Mouse (Mus musculus): ENCODE data around the gene Pten. TPM values are rescaled to one million over a fixed set of nuclear protein-coding genes. Genes with fewer than 3 reads are reported as not detected.

The Pten gene
- polyA plus RNA-seq, 1 experiment from 2014 or later, result 6.8 TPM

DNA sequence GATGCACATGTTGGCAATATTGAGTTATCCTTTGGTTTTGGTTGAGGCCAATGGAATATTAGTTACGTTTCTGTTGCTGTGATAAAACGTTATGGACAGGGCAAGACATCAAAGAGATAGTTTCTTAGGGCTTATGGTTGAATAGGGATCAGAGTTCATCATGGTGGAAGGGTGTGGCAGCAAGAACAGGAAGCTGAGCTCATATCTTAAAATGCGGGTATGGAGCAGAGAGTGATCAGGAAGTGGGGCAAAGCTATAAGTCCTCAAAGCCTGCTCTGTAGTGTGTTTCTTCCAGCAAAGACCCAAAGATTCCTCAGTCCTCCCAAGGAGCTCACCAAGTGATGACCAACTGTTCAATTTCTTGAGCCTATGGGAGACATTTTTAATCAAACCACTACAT, 90.7 kb downstream of the Pten start:
- Histone ChIP-seq H3K27ac (replicated peaks) (no peak overlapping the region), H3K4me1 (peaks cover 11% of the 10 kb centered on the region), H3K27me3 (ENCODE audit: low read depth, poor library complexity, severe bottlenecking) (no peaks in the 10 kb centered on the region), H3K9me3 (replicated peaks) (no peaks in the 10 kb centered on the region), H3K4me3 (no peak overlapping the region), H3K36me3 (no peaks in the 10 kb centered on the region)
- no peak for DNase-seq (ENCODE audit: low spot score)
- WGBS, result 85% methylated on average over 3 of the region's 3 CpGs

DNA sequence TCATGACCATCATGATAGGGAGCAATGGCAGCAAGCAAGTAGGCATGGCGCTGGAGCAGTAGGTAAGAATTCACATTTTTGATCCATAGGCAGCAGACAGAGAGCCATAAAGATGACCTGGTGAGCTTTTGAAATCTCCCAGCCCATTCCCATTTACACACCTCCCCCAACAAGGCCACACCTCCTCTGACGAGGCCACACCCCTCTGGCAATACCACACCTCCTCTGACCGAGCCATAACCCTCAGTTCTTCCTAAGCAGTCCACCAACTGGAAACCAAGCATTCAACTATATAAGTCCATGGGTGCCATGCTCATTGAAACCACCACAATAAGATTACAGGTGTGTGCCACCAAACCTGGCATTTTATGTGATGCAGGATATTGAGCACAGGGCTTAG, 95.0 kb downstream of the Pten start:
- Histone ChIP-seq H3K4me3 (no peak overlapping the region), H3K4me1 (peaks cover 8% of the 10 kb centered on the region), H3K36me3 (no peaks in the 10 kb centered on the region), H3K9me3 (replicated peaks) (no peaks in the 10 kb centered on the region), H3K27ac (replicated peaks) (no peak overlapping the region), H3K27me3 (ENCODE audit: low read depth, poor library complexity, severe bottlenecking) (no peaks in the 10 kb centered on the region)
- 83% methylated on average over 3 of the region's 3 CpGs for WGBS
- DNase-seq (ENCODE audit: low spot score), result no peak

DNA sequence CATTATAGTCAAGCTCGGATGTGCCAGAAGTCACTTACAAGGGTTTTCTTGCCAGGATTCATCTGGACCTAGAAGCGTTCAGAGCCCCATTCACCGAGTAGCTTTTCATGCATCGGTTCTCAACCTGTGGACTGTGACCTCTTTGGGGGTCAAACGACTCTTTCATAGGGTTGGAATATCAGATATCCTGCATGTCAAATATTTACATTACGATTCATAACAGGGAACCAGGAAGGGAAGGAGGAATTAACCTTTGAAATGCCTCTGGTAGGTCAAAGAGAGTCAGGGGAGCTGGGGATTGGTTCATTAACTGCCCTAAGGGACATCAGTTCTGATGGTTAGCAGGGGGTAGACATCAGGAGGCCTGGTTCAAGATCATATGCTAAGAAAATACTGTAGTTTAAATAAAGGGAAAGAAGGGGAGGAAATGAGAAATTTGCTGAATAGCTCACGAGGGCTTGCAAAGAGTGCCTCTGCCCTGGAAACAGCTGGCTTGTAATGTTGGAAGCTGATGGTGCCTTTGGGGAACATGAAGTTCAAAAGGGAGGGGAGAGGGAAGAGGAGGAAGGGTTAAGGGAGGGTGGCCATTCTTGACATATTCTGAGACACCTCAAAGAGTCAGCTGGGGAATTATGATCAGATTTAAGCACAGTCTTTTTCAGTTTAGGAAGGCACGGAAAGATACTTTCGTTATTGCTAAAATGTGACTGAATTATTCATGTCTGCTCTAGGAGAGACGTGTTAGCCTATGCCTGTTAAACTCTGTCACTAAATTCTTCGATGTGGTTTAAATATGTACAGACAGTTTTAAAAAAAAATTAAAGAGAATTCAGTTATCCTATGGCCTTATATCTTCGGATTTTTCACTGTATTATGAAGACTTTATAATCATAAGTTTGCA, 104.6 kb downstream of the Pten start:
- Histone ChIP-seq H3K9me3 (replicated peaks) (no peaks in the 10 kb centered on the region), H3K27ac (replicated peaks) (no peak overlapping the region), H3K4me3 (no peak overlapping the region), H3K27me3 (ENCODE audit: low read depth, poor library complexity, severe bottlenecking) (peaks cover 26% of the 10 kb centered on the region), H3K4me1 (peaks cover 6% of the 10 kb centered on the region), H3K36me3 (no peaks in the 10 kb centered on the region)
- no peak for DNase-seq (ENCODE audit: low spot score)
- 84% methylated on average over 12 of the region's 12 CpGs for WGBS

DNA sequence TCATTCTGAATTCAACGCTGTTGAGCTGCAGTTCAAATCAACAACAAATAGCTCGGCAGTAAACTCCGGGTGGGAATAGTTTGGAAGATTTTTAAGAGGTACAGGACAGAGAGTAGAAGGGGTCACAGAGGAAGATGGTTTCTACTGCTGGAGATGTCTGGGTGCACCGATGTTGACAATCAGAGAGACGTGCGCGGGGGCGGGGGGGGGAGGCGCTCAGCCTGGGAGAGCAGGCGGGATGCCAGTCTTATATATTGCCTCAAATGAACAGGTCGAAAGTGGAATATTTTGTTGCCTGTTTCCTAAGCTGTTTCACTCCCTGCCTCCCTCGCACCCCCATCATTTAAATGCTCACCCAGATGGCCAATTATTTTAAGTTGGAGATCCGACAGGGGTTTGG, 109.5 kb downstream of the Pten start:
- H3K27me3 ChIP-seq (ENCODE audit: low read depth, poor library complexity, severe bottlenecking), result peaks cover 38% of the 10 kb centered on the region
- DNase-seq (ENCODE audit: low spot score), result peak; percentile 20
- H3K27ac ChIP-seq (replicated peaks), result peak overlapping the region; percentile 65; the same call in 1 of the 2 replicates
- H3K4me1 ChIP-seq, result peaks cover 22% of the 10 kb centered on the region
- 4% methylated on average over 13 of the region's 13 CpGs for WGBS
- H3K4me3 ChIP-seq, result peak overlapping the region; percentile 49
- no peaks in the 10 kb centered on the region for H3K9me3 ChIP-seq (replicated peaks)
- no peaks in the 10 kb centered on the region for H3K36me3 ChIP-seq

DNA sequence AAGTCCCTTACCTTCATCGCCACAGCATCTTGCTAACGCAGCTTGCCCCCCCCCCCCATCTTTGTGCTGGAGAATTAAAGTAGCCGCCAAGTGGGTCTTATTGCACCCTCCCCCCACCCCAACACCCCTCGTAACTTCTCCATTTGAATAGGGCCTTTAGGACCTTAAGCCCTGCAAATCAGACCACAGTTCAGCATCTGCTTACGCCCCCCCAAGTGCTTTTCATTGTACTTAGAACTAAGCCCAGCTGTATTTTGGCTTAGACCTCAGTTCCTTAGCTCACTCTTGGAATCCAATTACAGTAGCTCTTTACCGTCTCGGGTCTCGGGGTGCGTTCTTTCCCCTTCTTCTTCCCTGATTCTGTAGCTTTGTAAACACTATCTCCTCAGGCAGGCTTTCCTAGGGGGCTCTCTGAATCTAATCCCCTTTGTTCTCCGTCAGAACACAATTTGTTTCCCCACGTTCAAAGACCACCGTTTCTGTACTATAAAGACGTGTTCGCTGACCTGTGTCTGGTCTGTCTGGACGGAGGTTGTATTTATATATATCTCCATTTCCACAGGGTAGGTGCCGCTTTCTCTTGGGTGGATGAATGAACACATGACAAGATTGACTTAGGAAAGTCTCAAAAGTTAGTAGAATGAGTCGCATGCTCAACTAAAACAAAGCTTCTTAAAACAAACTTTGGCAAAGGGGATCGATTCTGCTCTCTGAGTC, 110.0 kb downstream of the Pten start:
- Histone ChIP-seq H3K4me3 (peak overlapping the region; percentile 49), H3K4me1 (peaks cover 22% of the 10 kb centered on the region), H3K27me3 (ENCODE audit: low read depth, poor library complexity, severe bottlenecking) (peaks cover 38% of the 10 kb centered on the region), H3K9me3 (replicated peaks) (no peaks in the 10 kb centered on the region), H3K27ac (replicated peaks) (peak overlapping the region; percentile 65), H3K36me3 (no peaks in the 10 kb centered on the region)
- 1% methylated on average over 18 of the region's 18 CpGs for WGBS
- DNase-seq (ENCODE audit: low spot score), result peak; percentile 33

DNA sequence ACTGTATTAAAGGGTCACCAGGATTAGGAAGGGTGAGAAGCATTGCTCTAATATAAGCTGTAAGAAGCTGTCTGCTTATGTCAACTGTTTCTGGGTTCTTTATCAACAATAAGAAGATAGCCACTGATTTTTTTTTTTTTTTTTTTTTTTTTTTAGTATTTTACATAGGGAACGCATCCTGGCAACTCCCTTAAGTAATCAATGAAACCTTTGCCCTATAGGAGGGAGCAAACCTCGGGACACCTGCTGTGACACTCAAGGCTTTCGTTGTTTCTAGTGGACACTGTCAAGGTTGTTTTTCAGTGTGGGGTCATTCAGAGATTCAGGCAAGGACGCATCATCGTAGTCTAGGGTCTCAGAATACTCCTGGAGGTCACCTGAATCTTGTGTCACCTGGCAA, 111.3 kb downstream of the Pten start:
- WGBS, result 35% methylated on average over 5 of the region's 5 CpGs
- DNase-seq (ENCODE audit: low spot score), result no peak
- H3K4me1 ChIP-seq, result peaks cover 22% of the 10 kb centered on the region
- H3K27me3 ChIP-seq (ENCODE audit: low read depth, poor library complexity, severe bottlenecking), result peaks cover 38% of the 10 kb centered on the region
- H3K36me3 ChIP-seq, result no peaks in the 10 kb centered on the region
- no peak overlapping the region for H3K27ac ChIP-seq (replicated peaks)
- H3K4me3 ChIP-seq, result no peak overlapping the region
- no peaks in the 10 kb centered on the region for H3K9me3 ChIP-seq (replicated peaks)

DNA sequence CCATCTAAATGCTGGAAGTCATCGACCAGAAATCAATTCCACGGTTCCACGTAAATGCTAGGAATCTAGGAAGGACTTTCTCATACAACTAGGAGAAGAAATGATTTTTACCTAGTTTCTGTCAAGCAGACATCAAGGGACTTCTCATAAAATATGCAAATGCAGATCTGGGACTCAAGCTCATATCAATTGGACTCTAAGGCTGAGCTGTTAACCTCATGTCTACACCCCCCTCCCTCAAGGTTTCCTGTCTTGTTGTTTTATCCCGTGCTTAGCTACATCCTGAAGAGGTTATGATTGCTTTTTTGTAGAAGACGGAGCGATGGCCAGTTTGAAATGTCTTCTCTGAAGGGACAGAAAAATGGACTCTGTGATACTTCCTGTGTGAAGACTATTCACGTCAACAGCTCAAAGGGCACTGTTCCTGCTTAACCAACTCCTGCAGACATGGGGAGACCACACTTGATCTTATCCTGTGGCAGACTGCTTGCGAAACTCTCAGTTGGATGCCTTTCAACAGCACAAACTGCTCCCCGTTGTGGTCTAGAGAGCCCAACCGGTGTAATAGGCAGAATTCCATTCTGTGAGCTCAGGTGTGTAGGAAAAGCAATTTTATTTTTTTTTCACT, 111.9 kb downstream of the Pten start:
- 38% methylated on average over 10 of the region's 10 CpGs for WGBS
- H3K27ac ChIP-seq (replicated peaks), result no peak overlapping the region
- DNase-seq (ENCODE audit: low spot score), result no peak
- H3K9me3 ChIP-seq (replicated peaks), result no peaks in the 10 kb centered on the region
- no peak overlapping the region for H3K4me3 ChIP-seq
- H3K27me3 ChIP-seq (ENCODE audit: low read depth, poor library complexity, severe bottlenecking), result peaks cover 38% of the 10 kb centered on the region
- no peaks in the 10 kb centered on the region for H3K36me3 ChIP-seq
- peaks cover 27% of the 10 kb centered on the region for H3K4me1 ChIP-seq

DNA sequence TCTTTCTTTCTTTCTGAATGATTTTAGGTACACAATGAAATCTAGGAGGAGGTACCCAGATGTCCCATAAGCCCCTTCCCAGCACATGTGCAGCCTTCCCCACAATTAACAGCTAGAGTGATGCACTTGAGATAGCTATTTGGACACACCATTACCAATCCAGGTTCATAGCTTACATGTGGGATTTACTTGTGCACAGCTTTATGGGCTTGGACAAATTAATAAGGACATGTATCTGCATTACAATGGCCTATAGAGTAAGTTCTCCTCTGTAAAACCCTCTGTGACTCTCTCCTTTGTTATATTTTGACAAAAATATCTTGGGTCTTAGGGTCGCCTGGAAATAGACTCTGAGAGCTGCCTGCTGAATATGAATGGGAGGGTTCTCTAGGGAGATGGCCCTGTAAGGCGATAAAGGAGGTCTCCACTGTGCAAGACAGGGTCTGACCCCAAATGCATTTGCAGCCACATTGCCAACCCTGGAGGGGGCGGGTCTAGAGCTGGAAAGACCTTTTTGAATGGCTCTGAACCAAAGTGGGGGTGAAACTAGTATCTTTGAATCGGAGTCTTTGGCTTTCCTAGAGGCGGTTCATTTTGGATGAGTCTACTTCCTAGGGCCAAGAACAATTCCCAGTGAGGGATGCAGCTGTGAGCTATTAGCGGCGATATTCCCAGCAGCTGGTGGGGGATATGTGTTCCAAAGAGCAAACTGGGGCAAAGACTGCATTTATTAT, 116.8 kb downstream of the Pten start:
- Histone ChIP-seq H3K27me3 (ENCODE audit: low read depth, poor library complexity, severe bottlenecking) (peaks cover 5% of the 10 kb centered on the region), H3K4me1 (peaks cover 15% of the 10 kb centered on the region), H3K36me3 (no peaks in the 10 kb centered on the region), H3K27ac (replicated peaks) (no peak overlapping the region), H3K9me3 (replicated peaks) (no peaks in the 10 kb centered on the region), H3K4me3 (no peak overlapping the region)
- peak; percentile 21 for DNase-seq (ENCODE audit: low spot score)
- 47% methylated on average over 7 of the region's 7 CpGs for WGBS

Other genes with a start within 250 kb of the Pten start
- 0.68 and 1.7 TPM in 2 replicates for gene Papss2, start 161.7 kb upstream of the Pten start, polyA plus RNA-seq (2016; fragmentation: Nextera tagmentation; extraction: Ambion mirVana)
- 78.0 and 84.4 TPM in 2 replicates for gene Atad1, start 17.7 kb upstream of the Pten start, polyA plus RNA-seq (2016; fragmentation: Nextera tagmentation; extraction: Ambion mirVana)

Measured in midbrain, embryonic 10.5 days (tissue).